Mouse (Mus musculus) hindbrain, embryonic 15.5 days (tissue): ENCODE data around the gene Micu2. TPM values are rescaled to one million over a fixed set of nuclear protein-coding genes. Genes with fewer than 3 reads are reported as not detected.

ENCODE experiments used
- ATAC-seq: fragments of 200-750 bp; cut with Nextera tagmentation; 2 replicates; pipeline ENCODE4 v1.8.0; 2017; ENCODE audit warnings: low read depth, moderate number of reproducible peaks, moderate TSS enrichment; ENCODE audit not compliant: low FRiP score
- H3K27ac ChIP-seq: fragments of 300-500 bp; sonication (generic); replicated peaks from 2 replicates; pipeline ENCODE4 v1.5.1; 2015; ENCODE audit warnings: mild to moderate bottlenecking, inconsistent platforms
- H3K27me3 ChIP-seq: fragments of 300-500 bp; sonication (generic); 2 replicates; pipeline ENCODE4 v1.6.1; 2015; ENCODE audit warnings: control low read depth, inconsistent platforms
- H3K36me3 ChIP-seq: fragments of 300-500 bp; sonication (generic); 2 replicates; pipeline ENCODE4 v1.6.1; 2015; ENCODE audit warnings: control low read depth, inconsistent platforms
- H3K4me1 ChIP-seq: fragments of 300-500 bp; sonication (generic); replicated peaks from 2 replicates; pipeline ENCODE4 v1.6.1; 2015; ENCODE audit warnings: control low read depth, inconsistent platforms
- H3K4me2 ChIP-seq: fragments of 300-500 bp; sonication (generic); 2 replicates; pipeline ENCODE4 v1.6.1; 2015; ENCODE audit warnings: moderate library complexity, mild to moderate bottlenecking, inconsistent platforms
- H3K4me3 ChIP-seq: fragments of 300-500 bp; sonication (generic); 2 replicates; pipeline ENCODE4 v1.5.1; 2015; ENCODE audit warnings: mild to moderate bottlenecking, inconsistent platforms
- H3K9ac ChIP-seq: fragments of 300-500 bp; sonication (generic); 2 replicates; pipeline ENCODE4 v1.6.1; 2015; ENCODE audit warnings: inconsistent platforms
- H3K9me3 ChIP-seq: fragments of 300-500 bp; sonication (generic); 2 replicates; pipeline ENCODE4 v1.6.1; 2016; ENCODE audit warnings: control low read depth, inconsistent platforms
- WGBS: fragments of 180-500 bp; shearing (Covaris S2); methylation state at CpG from one replicate; pipeline ENCODE4 v1.1.7; 2015; 5-methylcytosine and 5-hydroxymethylcytosine counted together
- polyA plus RNA-seq: library from polyadenylated mRNA; unstranded; fragments of >200 nt; fragmentation: Nextera tagmentation; extraction: Ambion mirVana; gene quantifications from 2 replicates; pipeline ENCODE4 v1.2.1, GENCODE M21; 2015

Gene Micu2
- polyA plus RNA-seq, 1 experiment from 2014 or later, result 70.5 TPM

DNA sequence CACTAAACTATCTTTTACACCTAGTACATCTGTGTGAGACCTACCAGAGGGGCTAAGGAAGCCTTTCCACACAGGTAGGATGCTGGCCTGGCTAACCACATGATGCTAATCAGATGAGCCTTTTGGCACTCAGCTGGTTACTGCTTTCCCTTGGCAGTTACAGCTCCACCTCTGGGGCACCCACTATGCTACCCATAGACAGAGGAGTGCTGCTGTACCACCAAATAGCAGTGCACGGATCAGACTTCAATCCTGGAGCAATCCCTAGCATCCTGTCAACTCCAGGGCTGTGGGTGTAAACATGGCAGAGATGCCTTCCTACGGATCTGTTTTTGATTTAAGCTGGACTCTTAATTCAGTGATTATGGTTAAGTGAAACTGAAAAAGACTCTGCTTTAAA is 13.3 kb downstream of the Micu2 start:
- Histone ChIP-seq H3K9me3 (no peaks in the 10 kb centered on the region; the same call in 1 of the 2 replicates), H3K27ac (no peak overlapping the region), H3K36me3 (peaks cover 27% of the 10 kb centered on the region), H3K4me2 (no peak overlapping the region), H3K4me1 (peaks cover 11% of the 10 kb centered on the region), H3K27me3 (no peaks in the 10 kb centered on the region), H3K4me3 (no peak overlapping the region), H3K9ac (no peak overlapping the region)
- no peak for ATAC-seq
- WGBS, result 89% methylated on average over 2 of the region's 2 CpGs

DNA sequence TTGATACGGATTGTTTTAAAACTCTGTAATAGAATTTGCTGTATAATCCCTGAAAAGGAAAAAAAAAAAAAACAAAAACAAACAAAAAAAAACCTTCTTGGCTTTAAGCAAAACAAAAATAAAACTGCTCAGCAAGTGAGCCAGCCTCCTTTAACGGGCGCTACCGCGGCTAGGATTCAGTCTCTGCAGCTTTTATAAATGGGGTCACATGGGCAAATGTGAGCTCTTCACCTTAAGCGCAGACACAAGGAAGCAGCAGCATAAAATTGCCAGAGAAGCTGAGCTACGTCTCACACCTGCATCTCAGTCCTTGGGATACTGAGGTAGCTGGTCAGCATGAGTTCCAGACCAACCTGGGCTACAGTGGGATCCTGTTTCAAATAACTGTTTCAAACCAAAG is 16.6 kb downstream of the Micu2 start:
- H3K36me3 ChIP-seq, result peaks cover 4% of the 10 kb centered on the region; the same call in 1 of the 2 replicates

DNA sequence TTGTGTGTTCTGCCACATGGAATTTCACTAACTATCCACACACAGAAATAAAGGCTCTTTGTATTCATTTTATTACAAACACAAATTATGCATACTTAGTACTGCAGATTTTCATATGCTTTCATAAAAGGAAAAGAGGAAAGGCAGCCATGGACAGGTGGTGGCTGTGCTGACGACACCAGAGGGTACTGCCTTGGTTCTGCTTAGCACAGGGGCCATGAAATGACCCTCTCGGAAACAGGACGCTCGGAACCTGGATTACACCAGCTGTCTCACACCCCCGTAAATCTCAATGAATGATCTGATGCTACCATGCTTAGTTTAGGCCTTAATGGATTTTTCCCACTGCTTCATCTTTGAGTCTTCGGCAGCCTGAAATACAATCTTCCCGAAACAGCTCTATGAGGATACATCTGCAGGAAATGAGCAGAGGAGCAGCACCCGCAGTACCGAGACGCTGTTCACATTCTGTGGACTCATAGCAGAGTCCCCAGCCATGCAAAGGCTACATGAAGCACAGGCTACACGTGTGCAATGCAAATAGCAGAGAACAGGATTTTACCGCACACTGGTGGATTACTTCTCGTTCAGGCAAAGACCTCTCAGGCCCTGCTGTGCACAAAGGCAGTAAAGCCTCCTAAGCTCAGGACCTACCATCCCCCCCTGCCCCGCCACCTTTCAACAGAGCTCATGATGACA is 17.2 kb downstream of the Micu2 start:
- H3K9ac ChIP-seq, result no peak overlapping the region
- WGBS, result 37% methylated on average over 14 of the region's 14 CpGs

More for the DNA sequence above, 16.6 kb downstream of the Micu2 start:
- Histone ChIP-seq H3K4me2 (0 out of 2 replicates have a peak overlapping the region, but pooled peaks have one; percentile 20), H3K9ac (no peak overlapping the region), H3K27me3 (no peaks in the 10 kb centered on the region), H3K27ac (no peak overlapping the region), H3K4me3 (no peak overlapping the region), H3K4me1 (peaks cover 11% of the 10 kb centered on the region), H3K9me3 (no peaks in the 10 kb centered on the region)
- ATAC-seq, result no peak
- WGBS, result 27% methylated on average over 7 of the region's 7 CpGs

DNA sequence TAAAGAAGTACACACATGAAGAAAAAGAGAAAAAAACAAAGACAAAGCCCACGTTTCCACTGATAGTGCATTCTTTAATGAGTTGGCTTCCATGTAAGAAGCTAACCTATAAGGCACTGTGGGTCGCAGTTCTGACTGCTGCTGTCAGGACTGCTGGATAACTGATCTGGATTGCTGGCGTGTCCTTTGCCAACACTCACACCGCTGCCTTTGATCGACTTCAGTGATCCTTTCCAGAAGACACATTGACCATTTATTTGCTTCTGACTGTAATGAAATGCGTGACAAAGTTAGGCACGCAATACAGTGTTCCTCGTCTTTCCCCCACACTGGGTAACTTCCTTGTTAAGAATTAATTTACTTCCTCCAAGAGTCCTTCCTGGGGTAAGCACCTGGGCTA is 18.3 kb downstream of the Micu2 start:
- 65% methylated on average over 8 of the region's 8 CpGs for WGBS
- Histone ChIP-seq H3K9ac (no peak overlapping the region), H3K4me3 (no peak overlapping the region), H3K27me3 (no peaks in the 10 kb centered on the region), H3K4me2 (no peak overlapping the region), H3K9me3 (no peaks in the 10 kb centered on the region), H3K4me1 (peaks cover 11% of the 10 kb centered on the region), H3K27ac (no peak overlapping the region), H3K36me3 (no peaks in the 10 kb centered on the region)
- ATAC-seq, result no peak

More for the DNA sequence above, 17.2 kb downstream of the Micu2 start:
- Histone ChIP-seq H3K27me3 (no peaks in the 10 kb centered on the region), H3K4me3 (no peak overlapping the region), H3K36me3 (no peaks in the 10 kb centered on the region), H3K27ac (0 out of 2 replicates have a peak overlapping the region, but pooled peaks have one; percentile 30), H3K4me2 (0 out of 2 replicates have a peak overlapping the region, but pooled peaks have one; percentile 20), H3K4me1 (peaks cover 11% of the 10 kb centered on the region), H3K9me3 (no peaks in the 10 kb centered on the region)
- ATAC-seq, result peak; percentile 76

DNA sequence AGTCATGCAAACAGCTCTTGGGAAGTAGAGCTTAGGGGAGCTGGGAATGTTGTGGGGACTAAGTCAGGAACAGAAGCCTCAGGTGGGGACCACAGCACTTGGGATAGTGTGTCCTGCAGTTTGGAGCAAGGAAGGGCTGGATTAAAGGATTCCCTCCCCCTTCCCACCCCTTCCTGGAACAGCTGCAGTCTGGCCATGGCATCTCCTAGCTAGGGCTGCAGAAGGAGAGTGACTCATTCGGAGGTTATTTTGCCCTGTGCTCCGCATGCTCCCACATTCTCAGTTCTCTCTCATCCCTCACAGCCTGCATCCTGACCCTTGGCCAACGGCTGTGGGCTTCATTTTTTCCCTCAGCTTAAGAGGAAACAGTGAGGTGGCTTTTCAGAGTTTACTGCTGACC is 18.9 kb downstream of the Micu2 start:
- Histone ChIP-seq H3K27me3 (no peaks in the 10 kb centered on the region), H3K4me3 (no peak overlapping the region), H3K36me3 (no peaks in the 10 kb centered on the region), H3K9me3 (no peaks in the 10 kb centered on the region), H3K4me2 (no peak overlapping the region), H3K27ac (no peak overlapping the region), H3K4me1 (peaks cover 11% of the 10 kb centered on the region), H3K9ac (no peak overlapping the region)
- ATAC-seq, result no peak
- 67% methylated on average over 3 of the region's 3 CpGs for WGBS

DNA sequence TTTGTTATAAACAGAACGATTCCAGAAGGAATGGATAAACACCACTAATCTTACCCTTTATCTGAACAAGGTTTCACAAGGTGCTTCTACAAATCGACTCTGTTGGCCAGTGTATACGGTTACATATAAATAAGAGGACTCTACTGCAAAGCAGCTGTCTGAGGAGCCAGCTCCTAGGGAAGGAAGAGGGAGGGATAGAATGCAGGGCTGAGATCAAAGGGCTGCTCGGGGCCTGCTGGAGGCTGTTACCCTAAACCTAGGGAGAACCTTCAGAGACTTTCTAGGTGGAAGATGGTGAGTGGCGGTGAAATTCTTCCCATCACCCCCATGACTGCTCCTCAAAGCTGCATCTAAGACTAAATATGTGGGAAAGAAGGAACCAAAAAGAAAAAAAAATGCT is 20.9 kb downstream of the Micu2 start:
- no peak overlapping the region for H3K9ac ChIP-seq
- H3K27me3 ChIP-seq, result no peaks in the 10 kb centered on the region
- no peak overlapping the region for H3K27ac ChIP-seq
- ATAC-seq, result no peak
- no peaks in the 10 kb centered on the region for H3K9me3 ChIP-seq
- H3K36me3 ChIP-seq, result no peaks in the 10 kb centered on the region
- H3K4me2 ChIP-seq, result no peak overlapping the region
- no peak overlapping the region for H3K4me3 ChIP-seq
- 60% methylated on average over 5 of the region's 5 CpGs for WGBS
- H3K4me1 ChIP-seq, result peaks cover 11% of the 10 kb centered on the region

DNA sequence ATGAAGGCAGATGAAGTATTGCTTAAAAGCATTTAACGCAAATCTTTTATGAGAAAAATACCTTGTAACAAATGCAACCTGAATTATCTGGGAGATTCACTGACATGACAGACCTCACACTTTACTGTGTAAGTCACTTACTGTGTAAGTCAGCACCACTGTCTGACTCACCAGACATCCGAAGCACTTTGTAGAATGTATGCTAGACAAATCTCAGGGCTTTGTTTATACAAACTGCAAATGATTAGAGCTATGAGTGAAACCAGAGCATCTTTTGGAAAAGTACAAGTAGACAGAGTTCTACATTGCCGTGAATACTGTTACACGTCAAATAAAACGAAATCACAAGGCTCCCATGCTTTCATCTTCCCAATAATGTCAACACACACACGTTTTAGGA is 23.4 kb downstream of the Micu2 start:
- Histone ChIP-seq H3K27me3 (no peaks in the 10 kb centered on the region), H3K4me3 (no peak overlapping the region), H3K27ac (no peak overlapping the region), H3K36me3 (no peaks in the 10 kb centered on the region), H3K4me1 (no peaks in the 10 kb centered on the region), H3K9me3 (no peaks in the 10 kb centered on the region), H3K4me2 (no peak overlapping the region), H3K9ac (no peak overlapping the region)
- ATAC-seq, result no peak
- 85% methylated on average over 6 of the region's 6 CpGs for WGBS

DNA sequence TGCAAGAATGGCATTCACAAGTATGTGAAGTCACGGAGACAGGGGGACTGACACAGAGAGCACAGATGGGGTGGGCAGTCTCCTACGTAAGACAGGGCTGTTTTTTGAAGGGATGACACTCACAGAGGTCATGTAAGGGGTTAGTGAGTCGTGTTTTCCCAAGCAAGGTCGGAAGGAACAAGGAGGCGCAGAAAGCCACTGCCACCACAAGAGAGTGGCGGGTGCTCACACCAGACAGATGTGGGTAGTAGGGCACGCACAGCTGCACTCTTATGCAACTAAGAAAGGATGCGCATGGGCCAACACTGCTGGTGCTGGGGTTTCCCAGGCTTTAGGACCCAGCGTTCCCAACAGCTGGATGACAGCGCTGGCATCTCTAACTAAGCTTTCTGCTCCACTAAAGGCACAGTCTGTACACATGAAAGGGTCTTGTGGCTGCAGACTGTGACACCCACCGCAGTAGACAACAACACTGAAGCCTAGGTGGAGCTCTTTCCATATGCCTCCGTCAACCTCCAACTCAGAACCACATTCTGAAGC is 27.0 kb downstream of the Micu2 start:
- Histone ChIP-seq H3K27ac (no peak overlapping the region), H3K9ac (no peak overlapping the region), H3K4me2 (no peak overlapping the region), H3K27me3 (no peaks in the 10 kb centered on the region), H3K36me3 (0 out of 2 replicates have a peak, but pooled peaks cover 8% of the 10 kb centered on the region), H3K9me3 (no peaks in the 10 kb centered on the region), H3K4me3 (no peak overlapping the region), H3K4me1 (no peaks in the 10 kb centered on the region)
- WGBS, result 78% methylated on average over 12 of the region's 12 CpGs
- no peak for ATAC-seq

DNA sequence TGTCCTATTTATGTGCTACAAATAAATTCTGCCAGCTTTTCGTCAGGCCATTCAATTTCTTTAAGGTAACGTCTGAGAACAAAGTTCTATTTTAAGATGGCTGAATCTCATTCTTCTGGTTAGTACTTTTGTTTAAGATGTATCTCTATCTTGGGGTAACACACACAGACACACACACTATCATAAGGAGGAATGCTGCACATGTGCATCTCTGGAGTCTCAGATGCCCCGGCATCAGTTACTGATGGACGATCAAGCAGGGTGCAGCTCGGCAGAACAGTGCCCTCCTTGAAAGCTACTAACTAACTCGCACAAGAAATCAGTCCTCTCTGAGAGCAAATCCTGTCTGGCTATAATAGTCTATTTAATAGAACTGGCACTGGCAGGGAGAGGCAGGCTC is 30.2 kb downstream of the Micu2 start:
- 86% methylated on average over 6 of the region's 6 CpGs for whole genome bisulfite sequencing
- Histone ChIP-seq H3K36me3 (0 out of 2 replicates have a peak, but pooled peaks cover 8% of the 10 kb centered on the region), H3K9ac (no peak overlapping the region), H3K4me2 (no peak overlapping the region), H3K4me1 (no peaks in the 10 kb centered on the region), H3K4me3 (no peak overlapping the region), H3K9me3 (no peaks in the 10 kb centered on the region), H3K27ac (no peak overlapping the region), H3K27me3 (no peaks in the 10 kb centered on the region)
- ATAC-seq, result no peak

DNA sequence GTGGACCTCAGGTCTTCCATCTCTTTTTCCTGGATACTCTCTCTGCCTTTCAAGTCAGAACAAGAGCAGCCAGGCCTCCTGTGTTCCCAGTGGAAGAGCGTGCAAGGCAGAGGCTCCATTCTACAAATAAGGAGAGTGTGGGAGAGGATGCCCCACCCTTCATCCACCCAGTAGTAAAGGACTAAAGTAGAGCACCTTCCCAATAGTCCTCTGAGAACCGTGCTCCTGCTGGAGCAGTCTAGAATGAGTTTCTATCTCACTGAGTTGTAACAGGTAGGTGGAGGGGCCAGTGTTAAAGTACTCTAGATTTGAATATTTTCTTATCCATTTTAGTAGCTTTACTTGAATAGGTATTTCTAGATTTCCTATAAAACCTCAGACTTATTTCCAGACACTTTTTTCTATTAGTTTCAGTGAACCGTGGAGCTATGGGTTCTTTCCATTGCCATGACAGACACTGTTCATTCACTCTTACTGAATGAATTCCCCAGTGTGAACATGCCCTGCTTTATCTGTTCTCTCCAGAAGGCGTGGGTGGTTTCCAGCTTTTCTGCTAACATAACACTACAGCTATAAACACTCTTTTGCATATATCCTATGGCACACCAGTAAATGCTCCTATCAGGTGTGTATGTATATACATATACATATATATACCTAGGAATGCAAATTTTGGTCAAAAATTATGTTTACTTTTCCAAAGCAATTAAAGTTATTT is 31.8 kb downstream of the Micu2 start:
- 86% methylated on average over 4 of the region's 4 CpGs for WGBS
- no peak for ATAC-seq
- Histone ChIP-seq H3K27me3 (no peaks in the 10 kb centered on the region), H3K9ac (no peak overlapping the region), H3K36me3 (0 out of 2 replicates have a peak, but pooled peaks cover 8% of the 10 kb centered on the region), H3K27ac (no peak overlapping the region), H3K4me1 (no peaks in the 10 kb centered on the region), H3K4me2 (no peak overlapping the region), H3K9me3 (no peaks in the 10 kb centered on the region), H3K4me3 (no peak overlapping the region)

DNA sequence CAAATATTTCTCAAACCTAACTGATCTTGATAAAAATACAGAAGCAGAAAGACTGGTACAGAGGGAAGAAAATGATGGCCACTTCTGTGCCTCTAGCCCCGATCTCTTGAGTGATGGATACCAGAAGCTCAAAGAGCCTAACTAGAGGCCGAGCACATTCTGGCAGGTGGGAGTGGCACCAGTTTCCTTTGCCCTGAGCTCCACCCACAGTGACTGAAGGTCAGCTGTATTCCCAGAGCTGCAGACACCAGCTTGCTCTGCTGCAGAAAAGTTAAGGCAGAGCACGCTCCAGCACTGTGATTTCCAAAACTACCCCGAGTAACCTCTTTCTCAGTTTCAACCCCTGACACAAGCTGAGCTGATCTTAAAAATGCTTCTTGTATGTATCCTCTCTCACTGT is 37.2 kb downstream of the Micu2 start:
- H3K9me3 ChIP-seq, result no peaks in the 10 kb centered on the region
- no peaks in the 10 kb centered on the region for H3K36me3 ChIP-seq
- H3K4me3 ChIP-seq, result no peak overlapping the region
- H3K9ac ChIP-seq, result no peak overlapping the region
- H3K4me1 ChIP-seq, result no peaks in the 10 kb centered on the region
- no peaks in the 10 kb centered on the region for H3K27me3 ChIP-seq
- no peak overlapping the region for H3K4me2 ChIP-seq
- H3K27ac ChIP-seq, result no peak overlapping the region
- WGBS, result 68% methylated on average over 4 of the region's 4 CpGs
- ATAC-seq, result no peak

DNA sequence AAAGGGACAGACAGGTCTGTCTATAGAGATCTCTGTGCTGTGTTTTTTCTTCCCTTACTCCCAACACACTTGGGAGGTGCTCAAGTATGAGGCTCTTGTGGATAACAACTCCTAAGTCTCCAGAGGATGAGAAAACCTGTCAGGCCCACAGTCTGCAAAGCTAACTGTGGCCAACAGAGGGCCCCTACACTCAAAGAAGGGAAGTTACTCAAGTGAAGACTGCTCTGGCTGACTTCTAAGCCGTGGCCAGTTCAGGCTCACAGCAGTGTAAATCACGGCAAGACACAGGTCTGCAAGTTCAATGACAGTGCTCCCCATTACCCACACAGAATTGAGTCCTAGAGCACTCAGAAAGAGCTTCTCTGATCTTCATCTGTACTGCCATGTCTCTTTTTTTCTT is 48.0 kb downstream of the Micu2 start:
- Histone ChIP-seq H3K27ac (no peak overlapping the region), H3K4me2 (no peak overlapping the region), H3K27me3 (no peaks in the 10 kb centered on the region), H3K36me3 (peaks cover 8% of the 10 kb centered on the region; the same call in 1 of the 2 replicates), H3K9me3 (no peaks in the 10 kb centered on the region), H3K4me3 (no peak overlapping the region), H3K4me1 (no peaks in the 10 kb centered on the region), H3K9ac (no peak overlapping the region)
- ATAC-seq, result no peak
- WGBS, result 24% methylated on average over 2 of the region's 2 CpGs
